Mouse (Mus musculus): ENCODE results near the gene Gpc1. TPM values are rescaled to one million over a fixed set of nuclear protein-coding genes. Genes with fewer than 3 reads are reported as not detected.
A peak's percentile ranks its signal among the peaks of the same experiment; 100 is the strongest.

Gpc1 gene
- polyA plus RNA-seq, 1 experiment from 2014 or later: 37.7 TPM

DNA sequence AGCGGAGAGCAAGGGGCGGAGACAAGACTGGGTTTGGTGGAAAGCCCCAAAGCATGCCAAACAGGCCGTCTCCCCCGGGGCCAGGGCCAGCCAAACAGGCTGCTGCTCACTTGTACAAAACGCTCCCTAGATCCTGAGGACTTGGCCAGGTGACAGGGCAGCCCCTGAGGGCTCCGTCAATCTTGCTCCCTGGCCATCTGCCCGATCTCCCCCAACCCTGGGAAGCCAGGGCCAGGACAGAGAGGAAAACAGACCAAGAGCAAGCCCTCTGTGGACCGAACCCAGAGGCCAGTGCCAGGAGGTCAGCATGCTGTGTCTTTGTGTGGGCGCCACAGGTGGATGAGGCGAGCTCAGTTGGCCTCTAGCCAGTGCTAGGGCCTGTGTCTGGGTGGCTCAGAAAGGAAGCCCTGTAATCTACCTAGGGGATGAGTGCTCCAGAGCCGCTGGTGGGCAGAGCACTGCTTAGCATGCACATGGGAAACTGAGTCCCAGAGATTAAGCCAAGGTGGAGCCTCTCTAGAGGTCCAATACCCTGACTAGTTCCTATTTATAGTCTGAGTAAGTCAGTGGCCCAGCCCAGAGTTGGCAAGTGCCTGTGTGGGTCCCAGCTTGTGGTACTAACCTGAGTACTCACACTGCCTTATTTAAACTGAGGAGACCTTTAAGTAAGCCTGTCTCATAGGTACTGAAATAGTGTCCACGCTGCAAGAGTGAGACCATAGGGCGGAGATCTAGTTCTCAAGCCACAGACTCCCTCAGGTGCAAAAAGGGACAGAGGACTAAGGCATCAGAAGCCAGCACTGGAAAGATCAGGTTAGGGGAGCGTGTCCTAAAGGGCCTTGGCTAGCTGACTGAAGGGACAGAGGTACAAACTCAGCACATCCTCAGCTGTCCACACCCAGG lies 6.7 kb downstream of the Gpc1 start:
- 74% methylated on average over 14 of the region's 14 CpGs for WGBS
- DNase-seq (ENCODE audit: low spot score) (no peak), ATAC-seq (replicated peaks; ENCODE audit: insufficient number of reproducible peaks, low FRiP score, low TSS enrichment, low read depth) (no peak)
- Histone ChIP-seq H3K4me3 (ENCODE audit: low read depth, low read length) (no peak overlapping the region), H3K27ac (replicated peaks; ENCODE audit: low read depth, low read length) (no peak overlapping the region), H3K4me2 (ENCODE audit: low read depth, low read length) (no peak overlapping the region), H3K36me3 (replicated peaks; ENCODE audit: control insufficient read depth, insufficient read depth, low read depth, low read length) (no peaks in the 10 kb centered on the region), H3K27me3 (ENCODE audit: control insufficient read depth, insufficient read depth, low read length) (no peaks in the 10 kb centered on the region), H3K9me3 (replicated peaks; ENCODE audit: control insufficient read depth, low read length) (no peaks in the 10 kb centered on the region), H3K9ac (replicated peaks; ENCODE audit: low read length) (no peak overlapping the region), H3K4me1 (ENCODE audit: control insufficient read depth, insufficient read depth, low read length) (peaks cover under 1% of the 10 kb centered on the region; the same call in 1 of the 2 replicates)

DNA sequence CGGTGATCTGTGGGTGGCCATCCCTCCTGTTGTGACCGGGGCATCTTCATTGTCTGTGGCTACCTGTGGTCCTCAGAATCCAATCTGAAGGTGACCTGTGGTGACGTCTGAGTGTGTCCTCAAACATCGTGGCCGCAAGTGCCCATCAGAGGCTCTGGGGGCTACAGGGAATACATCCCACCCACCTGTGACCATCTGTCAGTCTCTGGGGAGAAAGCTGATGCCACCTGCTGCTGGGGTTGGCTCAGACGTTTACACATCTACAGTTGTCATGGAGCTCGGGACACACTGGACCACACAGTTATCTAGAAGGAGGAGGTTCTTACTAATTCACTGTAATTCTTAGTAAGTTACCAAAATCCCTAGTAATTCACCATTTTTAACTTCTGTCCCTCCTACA lies 7.8 kb downstream of the Gpc1 start:
- no peak overlapping the region for H3K4me3 ChIP-seq (ENCODE audit: low read depth, low read length)
- no peak overlapping the region for H3K4me2 ChIP-seq (ENCODE audit: low read depth, low read length)
- H3K4me1 ChIP-seq (ENCODE audit: control insufficient read depth, insufficient read depth, low read length): no peaks in the 10 kb centered on the region
- no peak overlapping the region for H3K27ac ChIP-seq (replicated peaks; ENCODE audit: low read depth, low read length)
- 75% methylated on average over 7 of the region's 7 CpGs for WGBS
- no peak overlapping the region for H3K9ac ChIP-seq (replicated peaks; ENCODE audit: low read length)
- H3K9me3 ChIP-seq (replicated peaks; ENCODE audit: control insufficient read depth, low read length): no peaks in the 10 kb centered on the region
- H3K27me3 ChIP-seq (ENCODE audit: control insufficient read depth, insufficient read depth, low read length): no peaks in the 10 kb centered on the region
- no peaks in the 10 kb centered on the region for H3K36me3 ChIP-seq (replicated peaks; ENCODE audit: control insufficient read depth, insufficient read depth, low read depth, low read length)
- ATAC-seq (replicated peaks; ENCODE audit: insufficient number of reproducible peaks, low FRiP score, low TSS enrichment, low read depth): no peak
- no peak for DNase-seq (ENCODE audit: low spot score)

DNA sequence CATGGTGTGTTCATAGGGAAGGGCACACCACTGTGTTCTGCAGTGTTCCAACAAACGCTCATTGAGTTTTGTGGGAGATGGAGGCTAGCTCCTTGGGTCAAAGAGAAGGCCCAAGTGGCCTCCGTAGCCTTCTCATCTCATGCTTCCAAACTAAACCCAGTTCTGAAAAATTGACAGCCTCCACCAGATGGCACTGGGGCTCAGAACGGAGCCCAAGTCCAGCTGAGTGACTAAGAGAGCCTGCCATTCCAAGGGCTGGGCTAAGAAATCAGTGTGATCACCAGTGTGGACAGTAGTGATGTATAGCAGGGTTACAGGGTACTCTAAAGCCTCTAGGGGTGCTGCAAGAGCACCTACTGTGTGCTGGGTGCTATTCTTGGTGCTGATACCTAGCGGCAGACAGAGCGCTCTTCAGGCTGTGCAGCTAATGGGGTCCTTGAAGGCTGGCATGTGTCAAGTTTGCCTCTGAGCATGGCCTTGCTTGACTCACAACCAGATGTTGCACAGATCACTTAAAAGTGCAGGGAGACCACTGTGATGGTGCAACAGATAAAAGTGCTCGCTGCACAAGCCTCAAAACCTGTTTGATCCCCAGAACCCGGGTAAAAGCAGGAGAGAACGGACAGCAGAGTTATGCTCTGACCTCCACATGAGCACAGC lies 8.9 kb downstream of the Gpc1 start:
- no peaks in the 10 kb centered on the region for H3K4me1 ChIP-seq (ENCODE audit: control insufficient read depth, insufficient read depth, low read length)
- no peaks in the 10 kb centered on the region for H3K36me3 ChIP-seq (replicated peaks; ENCODE audit: control insufficient read depth, insufficient read depth, low read depth, low read length)
- H3K4me2 ChIP-seq (ENCODE audit: low read depth, low read length): no peak overlapping the region
- ATAC-seq (replicated peaks; ENCODE audit: insufficient number of reproducible peaks, low FRiP score, low TSS enrichment, low read depth) (no peak), DNase-seq (ENCODE audit: low spot score) (peak; percentile 36)
- no peaks in the 10 kb centered on the region for H3K27me3 ChIP-seq (ENCODE audit: control insufficient read depth, insufficient read depth, low read length)
- H3K4me3 ChIP-seq (ENCODE audit: low read depth, low read length): no peak overlapping the region
- H3K27ac ChIP-seq (replicated peaks; ENCODE audit: low read depth, low read length): no peak overlapping the region
- no peak overlapping the region for H3K9ac ChIP-seq (replicated peaks; ENCODE audit: low read length)
- H3K9me3 ChIP-seq (replicated peaks; ENCODE audit: control insufficient read depth, low read length): no peaks in the 10 kb centered on the region
- WGBS: 84% methylated on average over 8 of the region's 8 CpGs

DNA sequence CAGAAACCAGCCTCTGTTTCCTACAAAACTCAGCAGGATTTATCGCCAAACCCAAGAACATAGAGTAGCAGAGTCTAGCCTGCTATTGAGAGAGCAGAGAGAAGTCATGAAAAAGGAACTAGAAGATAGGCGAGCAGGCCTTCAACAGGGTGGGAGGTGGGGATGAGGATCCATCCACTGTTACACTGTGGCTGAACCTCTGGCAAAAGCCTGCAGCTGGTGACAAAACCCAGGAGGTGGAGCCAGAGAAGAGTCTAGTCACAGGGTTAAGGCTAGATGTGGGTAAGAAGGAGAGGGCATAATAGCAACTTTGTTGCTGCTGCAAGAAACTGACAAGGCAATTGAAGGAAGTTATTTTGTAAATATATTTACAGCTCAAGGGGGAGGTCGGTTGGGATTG lies 10.0 kb downstream of the Gpc1 start:
- no peak for ATAC-seq (replicated peaks; ENCODE audit: insufficient number of reproducible peaks, low FRiP score, low TSS enrichment, low read depth)
- no peaks in the 10 kb centered on the region for H3K36me3 ChIP-seq (replicated peaks; ENCODE audit: control insufficient read depth, insufficient read depth, low read depth, low read length)
- H3K27me3 ChIP-seq (ENCODE audit: control insufficient read depth, insufficient read depth, low read length): no peaks in the 10 kb centered on the region
- no peak overlapping the region for H3K4me2 ChIP-seq (ENCODE audit: low read depth, low read length)
- 68% methylated on average over 3 of the region's 3 CpGs for WGBS
- H3K4me1 ChIP-seq (ENCODE audit: control insufficient read depth, insufficient read depth, low read length): no peaks in the 10 kb centered on the region
- no peak for DNase-seq (ENCODE audit: low spot score)
- no peak overlapping the region for H3K9ac ChIP-seq (replicated peaks; ENCODE audit: low read length)
- H3K27ac ChIP-seq (replicated peaks; ENCODE audit: low read depth, low read length): no peak overlapping the region
- H3K9me3 ChIP-seq (replicated peaks; ENCODE audit: control insufficient read depth, low read length): no peaks in the 10 kb centered on the region
- H3K4me3 ChIP-seq (ENCODE audit: low read depth, low read length): no peak overlapping the region

DNA sequence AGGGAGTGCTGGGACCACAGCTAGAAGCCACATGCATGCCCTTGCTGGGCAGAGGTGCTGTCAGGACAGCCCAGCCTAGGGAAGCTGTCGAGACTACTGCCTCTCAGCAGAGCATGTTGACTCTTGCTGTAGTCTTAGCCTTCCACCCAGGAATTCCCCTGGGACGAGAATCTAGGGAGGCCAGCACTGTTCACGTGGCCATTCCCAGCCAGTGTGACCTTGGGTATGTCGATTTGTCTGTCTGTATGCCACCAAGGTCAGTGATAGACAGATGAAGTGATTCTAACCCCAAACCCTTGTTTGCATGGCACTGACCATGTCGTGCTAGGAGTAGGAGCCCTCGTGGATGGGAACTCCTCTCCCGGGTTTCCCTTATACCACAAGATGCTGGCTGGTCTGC lies 14.4 kb downstream of the Gpc1 start:
- WGBS: 76% methylated on average over 7 of the region's 7 CpGs
- peaks cover 7% of the 10 kb centered on the region; the same call in 1 of the 2 replicates for H3K4me1 ChIP-seq (ENCODE audit: control insufficient read depth, insufficient read depth, low read length)
- H3K27me3 ChIP-seq (ENCODE audit: control insufficient read depth, insufficient read depth, low read length): no peaks in the 10 kb centered on the region
- no peak overlapping the region for H3K9ac ChIP-seq (replicated peaks; ENCODE audit: low read length)
- no peak for DNase-seq (ENCODE audit: low spot score)
- no peak overlapping the region for H3K4me3 ChIP-seq (ENCODE audit: low read depth, low read length)
- no peaks in the 10 kb centered on the region for H3K9me3 ChIP-seq (replicated peaks; ENCODE audit: control insufficient read depth, low read length)
- H3K27ac ChIP-seq (replicated peaks; ENCODE audit: low read depth, low read length): no peak overlapping the region
- H3K36me3 ChIP-seq (replicated peaks; ENCODE audit: control insufficient read depth, insufficient read depth, low read depth, low read length): no peaks in the 10 kb centered on the region
- no peak overlapping the region for H3K4me2 ChIP-seq (ENCODE audit: low read depth, low read length)
- ATAC-seq (replicated peaks; ENCODE audit: insufficient number of reproducible peaks, low FRiP score, low TSS enrichment, low read depth): no peak

DNA sequence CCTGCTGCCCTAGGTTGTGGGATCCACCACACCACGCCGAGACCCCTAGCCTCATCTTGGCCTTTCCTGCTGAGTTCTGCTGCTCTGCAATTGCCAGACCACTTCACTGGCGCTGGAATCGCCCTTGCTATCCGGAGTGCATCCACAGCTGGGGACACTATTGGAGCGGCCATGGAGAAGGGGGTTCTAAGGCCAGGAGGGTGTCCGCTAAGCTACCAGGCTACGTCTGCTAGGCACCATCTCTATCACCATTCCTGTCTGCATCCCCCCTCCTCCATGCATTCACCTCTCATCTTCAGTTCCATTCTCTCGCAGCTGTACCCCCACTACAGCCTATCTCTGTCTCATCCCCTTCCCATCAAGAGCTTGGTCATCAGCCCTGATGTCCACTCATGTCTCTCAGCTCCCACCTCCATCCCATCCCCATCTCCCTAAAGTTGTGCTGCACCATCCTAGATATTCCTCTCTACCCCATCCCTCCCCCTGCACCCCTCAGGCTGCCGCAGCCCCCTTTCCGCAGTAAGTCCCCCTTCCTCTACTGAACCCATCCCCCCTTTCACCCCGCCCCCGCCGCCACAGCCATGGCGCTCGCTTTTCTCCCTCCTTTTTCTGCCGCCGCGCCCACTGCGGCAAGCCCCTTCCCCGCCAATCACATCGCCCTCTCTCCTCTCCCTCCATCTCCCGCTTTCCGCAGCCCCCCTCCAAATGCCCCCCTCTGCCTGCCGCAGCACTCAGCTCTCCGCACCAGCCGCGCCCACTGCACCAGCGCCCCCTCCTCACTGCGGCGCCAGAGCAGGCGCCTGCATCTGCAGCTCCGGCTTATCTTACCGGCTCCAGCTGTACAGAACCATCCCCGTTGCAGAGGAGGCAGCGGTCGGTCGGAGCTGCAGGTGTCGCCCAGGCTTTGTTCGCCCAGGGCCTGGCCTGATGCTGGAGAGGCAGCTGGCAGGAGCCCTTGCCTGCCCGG lies 16.7 kb downstream of the Gpc1 start:
- 16% methylated on average over 40 of the region's 41 CpGs for WGBS
- no peaks in the 10 kb centered on the region for H3K27me3 ChIP-seq (ENCODE audit: control insufficient read depth, insufficient read depth, low read length)
- H3K4me2 ChIP-seq (ENCODE audit: low read depth, low read length): peak overlapping the region; percentile 46
- H3K4me3 ChIP-seq (ENCODE audit: low read depth, low read length): peak overlapping the region; percentile 22
- peak; percentile 68 for ATAC-seq (replicated peaks; ENCODE audit: insufficient number of reproducible peaks, low FRiP score, low TSS enrichment, low read depth)
- no peaks in the 10 kb centered on the region for H3K9me3 ChIP-seq (replicated peaks; ENCODE audit: control insufficient read depth, low read length)
- H3K4me1 ChIP-seq (ENCODE audit: control insufficient read depth, insufficient read depth, low read length): peaks cover 7% of the 10 kb centered on the region; the same call in 1 of the 2 replicates
- no peak overlapping the region; the same call in 1 of the 2 replicates for H3K27ac ChIP-seq (replicated peaks; ENCODE audit: low read depth, low read length)
- peak overlapping the region; percentile 44; the same call in 1 of the 2 replicates for H3K9ac ChIP-seq (replicated peaks; ENCODE audit: low read length)
- no peaks in the 10 kb centered on the region for H3K36me3 ChIP-seq (replicated peaks; ENCODE audit: control insufficient read depth, insufficient read depth, low read depth, low read length)
- peak; percentile 67 for DNase-seq (ENCODE audit: low spot score)

DNA sequence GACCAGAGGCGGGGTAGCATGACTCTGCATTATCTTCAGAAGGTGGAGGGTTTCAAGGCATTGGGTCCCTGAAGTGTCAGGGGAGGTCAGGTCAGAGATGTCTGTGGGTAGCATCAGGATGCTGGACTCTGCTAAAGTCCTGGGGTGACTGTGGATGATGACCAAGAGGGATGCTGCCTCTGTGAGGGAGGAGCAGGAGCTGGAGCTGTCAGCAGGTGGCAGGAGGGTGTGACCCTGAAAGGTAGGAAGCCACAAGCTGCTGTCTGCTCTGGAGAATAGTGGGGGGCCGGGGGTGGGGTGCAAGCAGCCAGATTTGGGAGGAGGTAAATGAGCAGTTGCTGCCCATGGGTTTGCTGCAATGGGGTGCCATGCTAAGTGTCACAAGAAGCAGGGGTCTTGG lies 18.0 kb downstream of the Gpc1 start:
- no peak overlapping the region for H3K4me2 ChIP-seq (ENCODE audit: low read depth, low read length)
- WGBS: 85% methylated on average over 2 of the region's 2 CpGs
- peaks cover 7% of the 10 kb centered on the region; the same call in 1 of the 2 replicates for H3K4me1 ChIP-seq (ENCODE audit: control insufficient read depth, insufficient read depth, low read length)
- DNase-seq (ENCODE audit: low spot score): no peak
- H3K27ac ChIP-seq (replicated peaks; ENCODE audit: low read depth, low read length): no peak overlapping the region
- no peak overlapping the region for H3K9ac ChIP-seq (replicated peaks; ENCODE audit: low read length)
- no peaks in the 10 kb centered on the region for H3K27me3 ChIP-seq (ENCODE audit: control insufficient read depth, insufficient read depth, low read length)
- ATAC-seq (replicated peaks; ENCODE audit: insufficient number of reproducible peaks, low FRiP score, low TSS enrichment, low read depth): no peak
- no peaks in the 10 kb centered on the region for H3K36me3 ChIP-seq (replicated peaks; ENCODE audit: control insufficient read depth, insufficient read depth, low read depth, low read length)
- no peak overlapping the region for H3K4me3 ChIP-seq (ENCODE audit: low read depth, low read length)
- H3K9me3 ChIP-seq (replicated peaks; ENCODE audit: control insufficient read depth, low read length): no peaks in the 10 kb centered on the region

All from embryonic facial prominence, embryonic 11.5 days (tissue).